Mouse (Mus musculus) midbrain, embryonic 10.5 days (tissue): Measurements from ENCODE around the gene Zmym5. TPM values are rescaled to one million over a fixed set of nuclear protein-coding genes. Genes with fewer than 3 reads are reported as not detected.

Experiments
- DNase-seq: peaks from one replicate; pipeline ENCODE4 v3.0.0-alpha.2; 2017; ENCODE audit warnings: low spot score
- H3K27ac ChIP-seq: fragments of 300-500 bp; sonication (generic); replicated peaks from 2 replicates; pipeline ENCODE4 v1.5.1; 2016; ENCODE audit warnings: mild to moderate bottlenecking
- H3K27me3 ChIP-seq: fragments of 300-500 bp; sonication (generic); 2 replicates; pipeline ENCODE4 v1.6.1; 2016; ENCODE audit warnings: low read depth, mild to moderate bottlenecking; ENCODE audit not compliant: poor library complexity, severe bottlenecking
- H3K36me3 ChIP-seq: fragments of 300-500 bp; sonication (generic); 2 replicates; pipeline ENCODE4 v1.6.1; 2016; ENCODE audit warnings: mild to moderate bottlenecking, moderate library complexity
- H3K4me1 ChIP-seq: fragments of 300-500 bp; sonication (generic); 2 replicates; pipeline ENCODE4 v1.6.1; 2016
- H3K4me3 ChIP-seq: fragments of 300-500 bp; sonication (generic); 2 replicates; pipeline ENCODE4 v1.5.1; 2016; ENCODE audit warnings: mild to moderate bottlenecking, moderate library complexity
- H3K9me3 ChIP-seq: fragments of 300-500 bp; sonication (generic); replicated peaks from 2 replicates; pipeline ENCODE4 v1.6.1; 2016; ENCODE audit warnings: mild to moderate bottlenecking
- WGBS: fragments of 180-500 bp; shearing (Covaris S2); methylation state at CpG from one replicate; pipeline ENCODE4 v1.1.7; 2016; 5-methylcytosine and 5-hydroxymethylcytosine counted together
- polyA plus RNA-seq: library from polyadenylated mRNA; unstranded; fragments of >200 nt; fragmentation: Nextera tagmentation; extraction: Ambion mirVana; gene quantifications from 2 replicates; pipeline ENCODE4 v1.2.1, GENCODE M21; 2016

The Zmym5 gene
- polyA plus RNA-seq, 1 experiment from 2014 or later: 24.8 TPM

DNA sequence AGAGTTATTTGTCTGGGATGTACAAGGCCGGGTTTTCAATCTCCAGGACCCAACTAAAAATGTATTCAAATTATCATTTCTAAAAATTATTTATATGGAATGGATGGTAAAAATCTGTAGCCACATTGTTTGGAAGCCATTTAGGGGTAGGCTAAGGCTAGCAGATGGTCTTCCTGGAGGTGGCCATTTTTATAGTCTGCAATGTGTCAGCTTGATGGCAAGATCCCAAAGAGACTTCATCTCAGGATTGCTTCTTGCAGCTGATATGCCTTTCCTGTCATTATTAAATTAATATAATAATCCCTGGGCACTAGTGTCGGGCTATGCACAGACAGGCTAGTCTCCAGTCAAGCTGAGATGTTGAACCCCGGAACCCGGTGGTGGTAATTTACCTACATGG lies 60.2 kb downstream of the Zmym5 start:
- 93% methylated on average over 4 of the region's 4 CpGs for WGBS
- Histone ChIP-seq H3K27me3 (no peaks in the 10 kb centered on the region), H3K27ac (no peak overlapping the region), H3K9me3 (no peaks in the 10 kb centered on the region), H3K4me3 (no peak overlapping the region), H3K36me3 (peaks cover 86% of the 10 kb centered on the region), H3K4me1 (peaks cover 2% of the 10 kb centered on the region; the same call in 1 of the 2 replicates)
- DNase-seq: no peak

Other genes starting within 250 kb of the Zmym5 start
- 23.5 and 24.3 TPM in 2 replicates for gene Cenpj, start 236.3 kb downstream of the Zmym5 start, polyA plus RNA-seq
- 1.4 and 1.6 TPM in 2 replicates for gene Parp4, start 236.1 kb downstream of the Zmym5 start, polyA plus RNA-seq
- 40.6 and 43.4 TPM in 2 replicates for gene Mphosph8, start 143.5 kb downstream of the Zmym5 start, polyA plus RNA-seq
- 43.1 and 44.5 TPM in 2 replicates for gene Pspc1, start 33.4 kb downstream of the Zmym5 start, polyA plus RNA-seq
- 57.3 and 71.1 TPM in 2 replicates for gene Zmym2, start 74.9 kb upstream of the Zmym5 start, polyA plus RNA-seq
- gene Gja3, start 246.4 kb upstream of the Zmym5 start, polyA plus RNA-seq: 0.15 TPM in 1 of 2 replicates, not detected in the other